Mouse (Mus musculus) CH12F3 (cell line): ENCODE results near the gene Gm21797.
"Not testable (repeated sequence)": the region's sequence is repeated elsewhere in the genome, so short reads cannot be mapped to it uniquely, and the experiment has no call there.

Source experiments
- in situ Hi-C: fragments of 300-500 bp; cut with MboI; formaldehyde crosslinking; loops from 2 replicates; pipeline ENCODE4 v1.14.3; 2020; ENCODE audit warnings: low sequenced_read_pairs

Gm21797 gene

GRCm38 (mm10) chrY:40775665-40776064 lies at the start of gene Gm21797:
Gene Gm21797 (minus strand): TSS chrY:40775765.
- in situ Hi-C loops = not testable (repeated sequence)

GRCm38 (mm10) chrY:40804614-40805013 lies 29.0 kb upstream of the Gm21797 start, which contains the start of gene Gm20795:
Gene Gm20795 (plus strand): TSS chrY:40804914.
- in situ Hi-C loops = not testable (repeated sequence)
